Mouse (Mus musculus): ENCODE results near the gene Tbce. TPM values are rescaled to one million over a fixed set of nuclear protein-coding genes. Genes with fewer than 3 reads are reported as not detected.
"Not testable (repeated sequence)": the region's sequence is repeated elsewhere in the genome, so short reads cannot be mapped to it uniquely, and the experiment has no call there.

Gene Tbce
- total RNA-seq, 2 experiments from 2014 or later: 71.3 to 95.3 TPM

GRCm38 (mm10) chr13:14035875-14036630 is 3.4 kb downstream of the Tbce start:
- no peak for ATAC-seq (replicated peaks; ENCODE audit: low FRiP score, poor library complexity, severe bottlenecking)

- not testable (repeated sequence) for ATAC-seq (replicated peaks; ENCODE audit: low FRiP score, poor library complexity, severe bottlenecking)
Measured at GRCm38 (mm10) chr13:14035352-14035751, 4.1 kb downstream of the Tbce start.

GRCm38 (mm10) chr13:14034073-14034348 is 5.4 kb downstream of the Tbce start:
- peak; percentile 87 for ATAC-seq (replicated peaks; ENCODE audit: low FRiP score, poor library complexity, severe bottlenecking)

- ATAC-seq (replicated peaks; ENCODE audit: low FRiP score, poor library complexity, severe bottlenecking): peak; percentile 57
Measured at GRCm38 (mm10) chr13:14033309-14034072, 5.9 kb downstream of the Tbce start.

GRCm38 (mm10) chr13:14026154-14026820 is 13.2 kb downstream of the Tbce start:
- ATAC-seq (replicated peaks; ENCODE audit: low FRiP score, poor library complexity, severe bottlenecking): no peak

GRCm38 (mm10) chr13:14025554-14025953 is 13.9 kb downstream of the Tbce start:
- no peak for ATAC-seq (replicated peaks; ENCODE audit: low FRiP score, poor library complexity, severe bottlenecking)

- not testable (repeated sequence) for ATAC-seq (replicated peaks; ENCODE audit: low FRiP score, poor library complexity, severe bottlenecking)
Measured at GRCm38 (mm10) chr13:14021417-14021816, 18.0 kb downstream of the Tbce start.

GRCm38 (mm10) chr13:14018852-14019251 is 20.6 kb downstream of the Tbce start:
- peak; percentile 61; the same call in 1 of the 2 replicates for ATAC-seq (replicated peaks; ENCODE audit: low FRiP score, poor library complexity, severe bottlenecking)

- peak; percentile 37; the same call in 1 of the 2 replicates for ATAC-seq (replicated peaks; ENCODE audit: low FRiP score, poor library complexity, severe bottlenecking)
Measured at GRCm38 (mm10) chr13:14018283-14018682, 21.2 kb downstream of the Tbce start.

GRCm38 (mm10) chr13:14015609-14016008 is 23.8 kb downstream of the Tbce start:
- ATAC-seq (replicated peaks; ENCODE audit: low FRiP score, poor library complexity, severe bottlenecking): no peak

GRCm38 (mm10) chr13:14014540-14014939 is 24.9 kb downstream of the Tbce start:
- ATAC-seq (replicated peaks; ENCODE audit: low FRiP score, poor library complexity, severe bottlenecking): no peak

- no peak for ATAC-seq (replicated peaks; ENCODE audit: low FRiP score, poor library complexity, severe bottlenecking)
Measured at GRCm38 (mm10) chr13:14014001-14014400, 25.4 kb downstream of the Tbce start.

GRCm38 (mm10) chr13:14011454-14011995 is 27.9 kb downstream of the Tbce start:
- ATAC-seq (replicated peaks; ENCODE audit: low FRiP score, poor library complexity, severe bottlenecking): peak; percentile 54

- no peak for ATAC-seq (replicated peaks; ENCODE audit: low FRiP score, poor library complexity, severe bottlenecking)
Measured at GRCm38 (mm10) chr13:14006056-14006455, 33.4 kb downstream of the Tbce start.

GRCm38 (mm10) chr13:14004999-14005398 is 34.4 kb downstream of the Tbce start:
- no peak for ATAC-seq (replicated peaks; ENCODE audit: low FRiP score, poor library complexity, severe bottlenecking)

GRCm38 (mm10) chr13:14004086-14004485 is 35.4 kb downstream of the Tbce start:
- peak; percentile 53 for ATAC-seq (replicated peaks; ENCODE audit: low FRiP score, poor library complexity, severe bottlenecking)

GRCm38 (mm10) chr13:14002706-14003105 is 36.7 kb downstream of the Tbce start:
- ATAC-seq (replicated peaks; ENCODE audit: low FRiP score, poor library complexity, severe bottlenecking): no peak

GRCm38 (mm10) chr13:13997476-13997875 is 42.0 kb downstream of the Tbce start:
- ATAC-seq (replicated peaks; ENCODE audit: low FRiP score, poor library complexity, severe bottlenecking): no peak

GRCm38 (mm10) chr13:13995046-13995445 is 44.4 kb downstream of the Tbce start:
- no peak for ATAC-seq (replicated peaks; ENCODE audit: low FRiP score, poor library complexity, severe bottlenecking)

GRCm38 (mm10) chr13:13993041-13993440 is 46.4 kb downstream of the Tbce start:
- no peak for ATAC-seq (replicated peaks; ENCODE audit: low FRiP score, poor library complexity, severe bottlenecking)

All from erythroblast, adult 5-6 weeks (primary cell).